Mouse (Mus musculus): ENCODE measurements around the gene Npas3. TPM values are rescaled to one million over a fixed set of nuclear protein-coding genes. Genes with fewer than 3 reads are reported as not detected.

Npas3 gene
- polyA plus RNA-seq, 1 experiment from 2014 or later = 25.0 TPM

GRCm38 (mm10) chr12:53832590-53832989 lies 584.1 kb downstream of the Npas3 start:
- H3K36me3 ChIP-seq = no peaks in the 10 kb centered on the region
- 69% methylated on average over 6 of the region's 6 CpGs for WGBS
- no peak overlapping the region for H3K4me2 ChIP-seq
- no peak overlapping the region for H3K9ac ChIP-seq
- ATAC-seq (ENCODE audit: low FRiP score) = no peak
- no peaks in the 10 kb centered on the region for H3K9me3 ChIP-seq
- H3K27me3 ChIP-seq = no peaks in the 10 kb centered on the region
- H3K27ac ChIP-seq = peak overlapping the region; percentile 40; the same call in 1 of the 2 replicates
- H3K4me3 ChIP-seq = no peak overlapping the region
- peaks cover 42% of the 10 kb centered on the region for H3K4me1 ChIP-seq (replicated peaks)

DNA sequence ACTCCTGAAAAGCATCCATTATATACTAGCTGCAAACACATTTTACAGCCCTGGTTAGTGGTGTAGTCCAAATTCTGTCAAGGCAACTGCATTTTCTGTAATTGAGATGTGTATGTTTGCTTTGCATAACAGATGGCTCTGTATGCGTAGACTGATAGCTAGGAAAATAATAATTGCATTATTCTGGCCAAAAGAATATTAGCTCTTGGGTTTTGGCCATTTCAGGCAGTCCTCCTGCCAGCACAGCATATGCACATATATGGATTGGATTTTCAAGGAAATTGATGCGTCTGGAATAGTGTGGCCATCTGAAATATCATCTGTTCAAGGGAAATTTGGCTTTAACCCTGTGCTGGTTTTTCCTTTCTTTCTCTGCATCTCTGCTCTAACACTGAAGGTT lies 584.9 kb downstream of the Npas3 start:
- WGBS = 60% methylated on average over 2 of the region's 2 CpGs
- Histone ChIP-seq H3K9me3 (no peaks in the 10 kb centered on the region), H3K9ac (no peak overlapping the region), H3K36me3 (no peaks in the 10 kb centered on the region), H3K4me2 (no peak overlapping the region), H3K4me1 (replicated peaks) (peaks cover 47% of the 10 kb centered on the region), H3K27ac (no peak overlapping the region), H3K4me3 (no peak overlapping the region), H3K27me3 (no peaks in the 10 kb centered on the region)
- ATAC-seq (ENCODE audit: low FRiP score) = no peak

DNA sequence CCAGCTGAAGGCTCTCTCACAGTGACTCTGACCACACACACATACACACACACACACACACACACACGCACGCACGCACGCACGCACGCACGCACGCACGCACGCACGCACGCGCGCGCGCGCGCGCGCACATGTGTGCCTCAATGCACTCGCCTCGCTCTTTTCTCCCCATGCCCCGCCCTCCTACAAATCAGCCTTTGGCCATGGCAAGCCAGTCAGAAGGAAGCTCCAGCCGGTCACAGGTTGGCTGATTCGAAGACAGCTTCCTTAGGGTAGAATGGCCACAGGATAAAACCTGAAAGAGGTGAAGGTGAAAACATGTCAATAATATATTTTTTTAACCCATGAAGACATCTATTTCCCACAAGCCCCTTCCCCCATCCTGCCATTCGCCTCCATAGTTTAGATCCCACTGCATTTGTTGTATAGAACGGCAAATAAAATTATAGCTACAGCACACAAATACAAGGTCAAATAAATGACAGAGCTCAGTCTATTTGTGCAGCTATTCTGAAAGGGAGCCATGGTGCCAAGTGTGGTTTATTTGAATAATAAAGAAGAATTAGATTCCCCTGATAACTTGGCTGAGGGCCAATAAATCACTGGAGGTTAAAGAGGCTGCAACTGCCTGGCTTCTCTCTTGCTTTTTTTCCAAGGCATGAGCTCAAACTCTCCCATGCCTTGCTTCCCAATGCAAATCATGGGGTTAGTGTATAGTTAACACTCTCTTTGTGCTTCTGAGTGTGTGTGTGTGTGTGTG lies 587.7 kb downstream of the Npas3 start:
- H3K9ac ChIP-seq = no peak overlapping the region
- H3K27me3 ChIP-seq = no peaks in the 10 kb centered on the region
- ATAC-seq (ENCODE audit: low FRiP score) = no peak; the same call in 1 of the 2 replicates
- peaks cover 55% of the 10 kb centered on the region for H3K4me1 ChIP-seq (replicated peaks)
- H3K4me3 ChIP-seq = no peak overlapping the region
- peak overlapping the region; percentile 69 for H3K27ac ChIP-seq
- WGBS = 73% methylated on average over 27 of the region's 27 CpGs
- no peak overlapping the region for H3K4me2 ChIP-seq
- no peaks in the 10 kb centered on the region for H3K36me3 ChIP-seq
- no peaks in the 10 kb centered on the region for H3K9me3 ChIP-seq

GRCm38 (mm10) chr12:53837408-53837807 lies 588.9 kb downstream of the Npas3 start:
- H3K4me2 ChIP-seq = no peak overlapping the region
- H3K27me3 ChIP-seq = no peaks in the 10 kb centered on the region
- 52% methylated on average over 15 of the region's 15 CpGs for WGBS
- H3K4me1 ChIP-seq (replicated peaks) = peaks cover 51% of the 10 kb centered on the region
- H3K4me3 ChIP-seq = no peak overlapping the region
- no peaks in the 10 kb centered on the region for H3K9me3 ChIP-seq
- H3K9ac ChIP-seq = no peak overlapping the region
- ATAC-seq (ENCODE audit: low FRiP score) = no peak
- no peaks in the 10 kb centered on the region for H3K36me3 ChIP-seq
- no peak overlapping the region for H3K27ac ChIP-seq

DNA sequence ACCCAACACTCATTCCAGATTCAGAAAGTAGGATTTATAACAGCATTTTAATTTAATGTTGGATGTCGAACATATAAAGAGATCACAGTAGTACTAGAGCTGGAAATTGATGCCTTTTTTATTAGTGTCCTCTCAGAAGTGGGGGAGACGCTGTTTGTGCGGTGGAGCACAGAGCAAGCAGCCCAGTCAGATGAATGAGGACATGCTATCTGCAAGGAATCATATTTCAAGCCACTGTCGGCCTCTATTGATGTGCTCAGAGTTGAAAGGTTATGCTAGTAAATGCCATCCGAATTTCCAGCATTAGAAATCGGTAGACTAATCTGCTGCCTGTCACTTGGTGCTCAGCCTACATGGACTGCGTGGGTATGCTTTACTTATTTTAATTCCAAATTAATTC lies 590.1 kb downstream of the Npas3 start:
- H3K9ac ChIP-seq = no peak overlapping the region
- H3K27me3 ChIP-seq = no peaks in the 10 kb centered on the region
- 23% methylated on average over 7 of the region's 7 CpGs for WGBS
- ATAC-seq (ENCODE audit: low FRiP score) = no peak
- H3K4me3 ChIP-seq = no peak overlapping the region
- no peak overlapping the region for H3K4me2 ChIP-seq
- peaks cover 41% of the 10 kb centered on the region for H3K4me1 ChIP-seq (replicated peaks)
- H3K27ac ChIP-seq = no peak overlapping the region; the same call in 1 of the 2 replicates
- no peaks in the 10 kb centered on the region for H3K36me3 ChIP-seq
- H3K9me3 ChIP-seq = no peaks in the 10 kb centered on the region

DNA sequence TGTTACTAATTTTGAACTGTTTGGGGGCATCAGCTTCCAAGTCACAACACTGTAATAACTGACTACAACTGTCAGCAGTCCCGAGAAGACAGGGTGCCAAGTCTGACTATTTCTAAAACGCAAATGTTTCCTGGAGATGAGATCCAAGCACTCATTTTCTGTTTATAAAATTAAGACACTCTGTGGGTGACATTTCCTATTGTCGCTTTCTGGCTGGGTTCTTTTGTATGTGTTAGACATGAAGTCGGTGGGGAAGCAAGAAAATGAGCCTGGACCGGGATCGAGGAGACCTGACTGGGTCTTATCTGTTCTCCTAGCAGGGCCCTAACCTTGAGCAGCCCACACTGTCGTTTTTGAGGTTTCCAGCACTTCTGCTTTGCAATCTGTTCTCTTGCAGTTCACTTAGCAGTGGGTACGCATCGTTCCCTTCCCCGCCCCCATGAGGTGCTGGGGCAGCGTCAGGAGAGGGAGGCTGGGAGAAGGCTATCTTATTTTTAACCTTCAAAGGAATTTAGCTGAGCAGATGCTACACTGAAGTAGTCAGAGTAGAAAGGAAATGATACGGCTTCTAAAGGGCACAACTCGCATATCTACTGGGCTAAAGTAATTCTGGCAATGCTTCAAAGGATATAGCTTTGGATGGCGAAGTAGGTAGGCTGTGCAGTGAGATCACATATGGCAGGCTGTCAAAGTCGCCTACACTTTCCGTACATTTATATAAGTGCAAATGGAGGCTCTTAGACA lies 593.6 kb downstream of the Npas3 start:
- ATAC-seq (ENCODE audit: low FRiP score) = no peak
- Histone ChIP-seq H3K9me3 (no peaks in the 10 kb centered on the region), H3K9ac (no peak overlapping the region), H3K4me2 (no peak overlapping the region), H3K4me1 (replicated peaks) (peaks cover 50% of the 10 kb centered on the region), H3K36me3 (no peaks in the 10 kb centered on the region), H3K27ac (no peak overlapping the region), H3K4me3 (no peak overlapping the region), H3K27me3 (no peaks in the 10 kb centered on the region)
- WGBS = 63% methylated on average over 16 of the region's 16 CpGs

GRCm38 (mm10) chr12:53843626-53844025 lies 595.1 kb downstream of the Npas3 start:
- H3K4me1 ChIP-seq (replicated peaks) = peaks cover 35% of the 10 kb centered on the region
- H3K9ac ChIP-seq = no peak overlapping the region
- no peaks in the 10 kb centered on the region for H3K27me3 ChIP-seq
- no peak overlapping the region for H3K4me2 ChIP-seq
- H3K27ac ChIP-seq = 0 out of 2 replicates have a peak overlapping the region, but pooled peaks have one; percentile 3
- no peak overlapping the region for H3K4me3 ChIP-seq
- no peaks in the 10 kb centered on the region for H3K36me3 ChIP-seq
- WGBS = 38% methylated on average over 3 of the region's 3 CpGs
- H3K9me3 ChIP-seq = no peaks in the 10 kb centered on the region
- no peak for ATAC-seq (ENCODE audit: low FRiP score)

GRCm38 (mm10) chr12:53846154-53846665 lies 597.7 kb downstream of the Npas3 start:
- H3K9ac ChIP-seq = no peak overlapping the region
- no peak overlapping the region for H3K4me3 ChIP-seq
- 71% methylated on average over 12 of the region's 12 CpGs for WGBS
- H3K9me3 ChIP-seq = no peaks in the 10 kb centered on the region
- H3K27me3 ChIP-seq = no peaks in the 10 kb centered on the region
- H3K4me1 ChIP-seq (replicated peaks) = peaks cover 29% of the 10 kb centered on the region
- ATAC-seq (ENCODE audit: low FRiP score) = no peak
- no peaks in the 10 kb centered on the region for H3K36me3 ChIP-seq
- H3K4me2 ChIP-seq = no peak overlapping the region
- H3K27ac ChIP-seq = peak overlapping the region; percentile 20; the same call in 1 of the 2 replicates

- Histone ChIP-seq H3K4me3 (no peak overlapping the region), H3K9me3 (no peaks in the 10 kb centered on the region), H3K27me3 (no peaks in the 10 kb centered on the region), H3K9ac (no peak overlapping the region), H3K27ac (no peak overlapping the region), H3K36me3 (no peaks in the 10 kb centered on the region), H3K4me2 (no peak overlapping the region), H3K4me1 (replicated peaks) (peaks cover 17% of the 10 kb centered on the region)
- 86% methylated on average over 2 of the region's 2 CpGs for WGBS
- no peak for ATAC-seq (ENCODE audit: low FRiP score)
Measured at GRCm38 (mm10) chr12:53849263-53849662, 600.8 kb downstream of the Npas3 start.

DNA sequence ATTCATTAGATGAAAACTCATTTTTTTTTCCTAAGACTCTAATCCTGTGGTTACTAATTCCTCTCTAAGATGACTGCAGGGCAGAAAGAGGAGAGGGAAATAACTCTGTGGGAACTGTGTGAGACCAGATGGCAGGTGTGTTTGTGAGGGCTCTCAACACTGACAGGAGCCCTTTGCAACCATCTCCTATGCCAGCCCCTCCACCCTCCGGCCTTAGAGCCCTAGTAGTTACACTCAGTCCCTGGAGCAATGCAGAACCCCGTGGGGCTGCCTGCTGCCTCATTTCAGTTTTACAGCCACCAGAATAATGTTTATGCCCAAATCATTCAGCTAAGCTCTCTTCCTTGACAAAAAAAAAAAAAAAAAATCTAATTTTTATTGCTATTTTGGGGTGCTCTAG lies 604.0 kb downstream of the Npas3 start:
- Histone ChIP-seq H3K9me3 (no peaks in the 10 kb centered on the region), H3K4me1 (replicated peaks) (no peaks in the 10 kb centered on the region), H3K27me3 (no peaks in the 10 kb centered on the region), H3K4me3 (no peak overlapping the region), H3K4me2 (no peak overlapping the region), H3K9ac (no peak overlapping the region), H3K36me3 (no peaks in the 10 kb centered on the region), H3K27ac (no peak overlapping the region)
- ATAC-seq (ENCODE audit: low FRiP score) = no peak
- WGBS = 75% methylated on average over 2 of the region's 2 CpGs

GRCm38 (mm10) chr12:53860176-53860575 lies 611.7 kb downstream of the Npas3 start:
- no peak for ATAC-seq (ENCODE audit: low FRiP score)
- H3K4me1 ChIP-seq (replicated peaks) = peaks cover 12% of the 10 kb centered on the region

GRCm38 (mm10) chr12:53862281-53862680 lies 613.8 kb downstream of the Npas3 start:
- Histone ChIP-seq H3K4me2 (no peak overlapping the region), H3K4me1 (replicated peaks) (peaks cover 23% of the 10 kb centered on the region), H3K4me3 (no peak overlapping the region), H3K27ac (no peak overlapping the region), H3K9ac (no peak overlapping the region), H3K27me3 (0 out of 2 replicates have a peak, but pooled peaks cover 2% of the 10 kb centered on the region), H3K9me3 (no peaks in the 10 kb centered on the region), H3K36me3 (no peaks in the 10 kb centered on the region)
- no peak for ATAC-seq (ENCODE audit: low FRiP score)
- 81% methylated on average over 6 of the region's 6 CpGs for WGBS

More at GRCm38 (mm10) chr12:53860176-53860575, 611.7 kb downstream of the Npas3 start:
- H3K4me2 ChIP-seq = no peak overlapping the region
- no peak overlapping the region for H3K9ac ChIP-seq
- H3K36me3 ChIP-seq = no peaks in the 10 kb centered on the region
- no peak overlapping the region for H3K27ac ChIP-seq
- H3K9me3 ChIP-seq = no peaks in the 10 kb centered on the region
- 0 out of 2 replicates have a peak, but pooled peaks cover 2% of the 10 kb centered on the region for H3K27me3 ChIP-seq
- no peak overlapping the region for H3K4me3 ChIP-seq
